Mouse (Mus musculus) cerebellum, adult 2 months (tissue): ENCODE results near the gene Tmem237.

Experiments
- CTCF ChIP-seq: fragments of 200-500 bp; IDR thresholded peaks from 2 replicates; pipeline ENCODE4 v1.5.1; 2011; ENCODE audit warnings: low read depth, mild to moderate bottlenecking, control low read depth, low read length, moderate library complexity, borderline replicate concordance; ENCODE audit not compliant: insufficient read depth
- POLR2A ChIP-seq: fragments of 200-500 bp; IDR thresholded peaks from 2 replicates; pipeline ENCODE4 v1.6.1; 2011; ENCODE audit warnings: low read length, control low read depth, borderline replicate concordance; ENCODE audit not compliant: insufficient read depth

- TF ChIP-seq POLR2A = no peak
- TF ChIP-seq CTCF = no peak
Observed at GRCm38 (mm10) chr1:59158498-59158897, 38.3 kb upstream of the Tmem237 start.
